Mouse (Mus musculus): Measurements from ENCODE around the gene Gnb1l. TPM values are rescaled to one million over a fixed set of nuclear protein-coding genes. Genes with fewer than 3 reads are reported as not detected.
A peak's percentile ranks its signal among the peaks of the same experiment; 100 is the strongest.

The Gnb1l gene
- polyA plus RNA-seq, 1 experiment from 2014 or later: 12.6 TPM

- ATAC-seq: no peak
- Histone ChIP-seq H3K4me3 (ENCODE audit: low read depth, low read length) (no peak overlapping the region), H3K27ac (ENCODE audit: low read depth, low read length) (no peak overlapping the region), H3K27me3 (replicated peaks; ENCODE audit: control insufficient read depth, insufficient read depth, low read length) (no peaks in the 10 kb centered on the region), H3K9ac (ENCODE audit: low read depth, low read length) (no peak overlapping the region), H3K9me3 (ENCODE audit: control insufficient read depth) (no peaks in the 10 kb centered on the region), H3K4me2 (replicated peaks; ENCODE audit: low read depth) (no peak overlapping the region), H3K4me1 (replicated peaks; ENCODE audit: control insufficient read depth, insufficient read depth, low read length) (peaks cover 1% of the 10 kb centered on the region; the same call in 1 of the 2 replicates), H3K36me3 (ENCODE audit: control insufficient read depth, insufficient read depth) (peaks cover 11% of the 10 kb centered on the region; the same call in 1 of the 2 replicates)
- TF ChIP-seq CTCF (IDR thresholded peaks at IDR 0.05; ENCODE audit: low read depth): no peak
- WGBS: 58% methylated on average over 3 of the region's 3 CpGs
Measured at GRCm38 (mm10) chr16:18464271-18464670, 34.2 kb upstream of the Gnb1l start.

- Histone ChIP-seq H3K27ac (ENCODE audit: low read depth, low read length) (no peak overlapping the region), H3K4me2 (replicated peaks; ENCODE audit: low read depth) (no peak overlapping the region), H3K9me3 (ENCODE audit: control insufficient read depth) (no peaks in the 10 kb centered on the region), H3K36me3 (ENCODE audit: control insufficient read depth, insufficient read depth) (peaks cover 27% of the 10 kb centered on the region; the same call in 1 of the 2 replicates), H3K4me1 (replicated peaks; ENCODE audit: control insufficient read depth, insufficient read depth, low read length) (no peaks in the 10 kb centered on the region), H3K27me3 (replicated peaks; ENCODE audit: control insufficient read depth, insufficient read depth, low read length) (no peaks in the 10 kb centered on the region), H3K9ac (ENCODE audit: low read depth, low read length) (no peak overlapping the region), H3K4me3 (ENCODE audit: low read depth, low read length) (no peak overlapping the region)
- peak; percentile 60 for TF ChIP-seq CTCF (IDR thresholded peaks at IDR 0.05; ENCODE audit: low read depth)
- no peak for ATAC-seq
- 54% methylated on average over 1 of the region's 1 CpGs for WGBS
Measured at GRCm38 (mm10) chr16:18470829-18471228, 27.7 kb upstream of the Gnb1l start.

GRCm38 (mm10) chr16:18471381-18471955 is 27.0 kb upstream of the Gnb1l start:
- Histone ChIP-seq H3K4me3 (ENCODE audit: low read depth, low read length) (no peak overlapping the region), H3K36me3 (ENCODE audit: control insufficient read depth, insufficient read depth) (peaks cover 28% of the 10 kb centered on the region; the same call in 1 of the 2 replicates), H3K4me1 (replicated peaks; ENCODE audit: control insufficient read depth, insufficient read depth, low read length) (no peaks in the 10 kb centered on the region), H3K27me3 (replicated peaks; ENCODE audit: control insufficient read depth, insufficient read depth, low read length) (no peaks in the 10 kb centered on the region), H3K4me2 (replicated peaks; ENCODE audit: low read depth) (no peak overlapping the region), H3K9me3 (ENCODE audit: control insufficient read depth) (no peaks in the 10 kb centered on the region), H3K27ac (ENCODE audit: low read depth, low read length) (no peak overlapping the region), H3K9ac (ENCODE audit: low read depth, low read length) (no peak overlapping the region)
- no peak for TF ChIP-seq CTCF (IDR thresholded peaks at IDR 0.05; ENCODE audit: low read depth)
- WGBS: 74% methylated on average over 11 of the region's 11 CpGs
- no peak for ATAC-seq

GRCm38 (mm10) chr16:18471976-18472375 is 26.5 kb upstream of the Gnb1l start:
- no peaks in the 10 kb centered on the region for H3K4me1 ChIP-seq (replicated peaks; ENCODE audit: control insufficient read depth, insufficient read depth, low read length)
- ATAC-seq: no peak
- whole genome bisulfite sequencing: 91% methylated on average over 6 of the region's 6 CpGs
- H3K4me3 ChIP-seq (ENCODE audit: low read depth, low read length): no peak overlapping the region
- no peak overlapping the region for H3K27ac ChIP-seq (ENCODE audit: low read depth, low read length)
- H3K4me2 ChIP-seq (replicated peaks; ENCODE audit: low read depth): no peak overlapping the region
- no peak overlapping the region for H3K9ac ChIP-seq (ENCODE audit: low read depth, low read length)
- no peak for TF ChIP-seq CTCF (IDR thresholded peaks at IDR 0.05; ENCODE audit: low read depth)
- no peaks in the 10 kb centered on the region for H3K27me3 ChIP-seq (replicated peaks; ENCODE audit: control insufficient read depth, insufficient read depth, low read length)
- H3K36me3 ChIP-seq (ENCODE audit: control insufficient read depth, insufficient read depth): peaks cover 32% of the 10 kb centered on the region; the same call in 1 of the 2 replicates
- no peaks in the 10 kb centered on the region for H3K9me3 ChIP-seq (ENCODE audit: control insufficient read depth)

GRCm38 (mm10) chr16:18472416-18472815 is 26.1 kb upstream of the Gnb1l start:
- no peak for ATAC-seq

GRCm38 (mm10) chr16:18472976-18473375 is 25.5 kb upstream of the Gnb1l start:
- 0 out of 2 replicates have a peak, but pooled peaks have one; percentile 52 for ATAC-seq
- Histone ChIP-seq H3K4me2 (replicated peaks; ENCODE audit: low read depth) (no peak overlapping the region), H3K9ac (ENCODE audit: low read depth, low read length) (no peak overlapping the region), H3K4me1 (replicated peaks; ENCODE audit: control insufficient read depth, insufficient read depth, low read length) (no peaks in the 10 kb centered on the region), H3K4me3 (ENCODE audit: low read depth, low read length) (no peak overlapping the region), H3K27ac (ENCODE audit: low read depth, low read length) (no peak overlapping the region), H3K36me3 (ENCODE audit: control insufficient read depth, insufficient read depth) (peaks cover 32% of the 10 kb centered on the region; the same call in 1 of the 2 replicates), H3K9me3 (ENCODE audit: control insufficient read depth) (no peaks in the 10 kb centered on the region), H3K27me3 (replicated peaks; ENCODE audit: control insufficient read depth, insufficient read depth, low read length) (no peaks in the 10 kb centered on the region)
- 67% methylated on average over 8 of the region's 8 CpGs for WGBS
- no peak for TF ChIP-seq CTCF (IDR thresholded peaks at IDR 0.05; ENCODE audit: low read depth)

More at GRCm38 (mm10) chr16:18472416-18472815, 26.1 kb upstream of the Gnb1l start:
- no peak overlapping the region for H3K4me2 ChIP-seq (replicated peaks; ENCODE audit: low read depth)
- peaks cover 32% of the 10 kb centered on the region; the same call in 1 of the 2 replicates for H3K36me3 ChIP-seq (ENCODE audit: control insufficient read depth, insufficient read depth)
- H3K9ac ChIP-seq (ENCODE audit: low read depth, low read length): no peak overlapping the region
- H3K4me1 ChIP-seq (replicated peaks; ENCODE audit: control insufficient read depth, insufficient read depth, low read length): no peaks in the 10 kb centered on the region
- no peak overlapping the region for H3K4me3 ChIP-seq (ENCODE audit: low read depth, low read length)
- WGBS: 90% methylated on average over 4 of the region's 4 CpGs
- H3K9me3 ChIP-seq (ENCODE audit: control insufficient read depth): no peaks in the 10 kb centered on the region
- no peak overlapping the region for H3K27ac ChIP-seq (ENCODE audit: low read depth, low read length)
- no peaks in the 10 kb centered on the region for H3K27me3 ChIP-seq (replicated peaks; ENCODE audit: control insufficient read depth, insufficient read depth, low read length)
- no peak for TF ChIP-seq CTCF (IDR thresholded peaks at IDR 0.05; ENCODE audit: low read depth)

Data from intestine, postnatal 0 days (tissue).